Mouse (Mus musculus): Measurements from ENCODE around the gene Mybph. TPM values are rescaled to one million over a fixed set of nuclear protein-coding genes. Genes with fewer than 3 reads are reported as not detected.

The Mybph gene
- total and polyA plus RNA-seq, 2 experiments, result not detected

DNA sequence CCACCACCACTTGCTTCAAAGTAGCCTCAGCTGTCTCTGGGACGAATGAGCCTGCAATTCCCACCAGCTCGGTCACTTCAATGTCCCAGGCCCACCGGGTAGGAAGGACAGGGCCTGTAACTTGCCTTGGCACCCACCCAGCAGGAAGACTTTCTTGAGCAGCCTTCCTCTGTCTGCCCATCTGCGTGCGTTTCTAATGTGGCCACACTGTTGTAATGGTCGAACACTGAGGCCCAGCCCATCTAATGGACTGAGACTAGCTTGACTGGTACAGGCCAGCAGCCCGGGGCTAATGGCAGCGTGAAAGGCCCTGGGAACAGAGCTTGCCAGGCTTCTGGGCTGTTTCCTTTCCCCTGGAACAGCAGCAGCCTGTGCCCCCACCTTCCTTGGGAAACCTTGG lies 39.1 kb downstream of the Mybph start:
- Histone ChIP-seq H3K4me3 (ENCODE audit: insufficient read depth, low read depth, low read length) (no peak overlapping the region), H3K27me3 (ENCODE audit: control insufficient read depth, insufficient read depth, low read length) (no peaks in the 10 kb centered on the region), H3K9ac (ENCODE audit: low read depth, low read length) (peak overlapping the region; percentile 13; the same call in 1 of the 2 replicates), H3K27ac (replicated peaks; ENCODE audit: insufficient read depth, low read depth, low read length) (peak overlapping the region; percentile 32; the same call in 1 of the 2 replicates), H3K36me3 (ENCODE audit: control insufficient read depth, insufficient read depth, low read length) (no peaks in the 10 kb centered on the region), H3K79me2 (ENCODE audit: control insufficient read depth, insufficient read depth, low read length) (0 out of 2 replicates have a peak, but pooled peaks cover 2% of the 10 kb centered on the region), H3K4me1 (ENCODE audit: control insufficient read depth, insufficient read depth, low read length) (peaks cover 28% of the 10 kb centered on the region)
- 81% methylated on average over 8 of the region's 8 CpGs for WGBS
- TF ChIP-seq CTCF (IDR thresholded peaks at IDR 0.05; ENCODE audit: low read depth, low read length), result no peak
- no peak for TF ChIP-seq POLR2A (IDR thresholded peaks at IDR 0.05; ENCODE audit: extremely low read depth, insufficient read depth, low read length)
- DNase-seq (ENCODE audit: extremely low read depth, low read depth, low spot score), result no peak

DNA sequence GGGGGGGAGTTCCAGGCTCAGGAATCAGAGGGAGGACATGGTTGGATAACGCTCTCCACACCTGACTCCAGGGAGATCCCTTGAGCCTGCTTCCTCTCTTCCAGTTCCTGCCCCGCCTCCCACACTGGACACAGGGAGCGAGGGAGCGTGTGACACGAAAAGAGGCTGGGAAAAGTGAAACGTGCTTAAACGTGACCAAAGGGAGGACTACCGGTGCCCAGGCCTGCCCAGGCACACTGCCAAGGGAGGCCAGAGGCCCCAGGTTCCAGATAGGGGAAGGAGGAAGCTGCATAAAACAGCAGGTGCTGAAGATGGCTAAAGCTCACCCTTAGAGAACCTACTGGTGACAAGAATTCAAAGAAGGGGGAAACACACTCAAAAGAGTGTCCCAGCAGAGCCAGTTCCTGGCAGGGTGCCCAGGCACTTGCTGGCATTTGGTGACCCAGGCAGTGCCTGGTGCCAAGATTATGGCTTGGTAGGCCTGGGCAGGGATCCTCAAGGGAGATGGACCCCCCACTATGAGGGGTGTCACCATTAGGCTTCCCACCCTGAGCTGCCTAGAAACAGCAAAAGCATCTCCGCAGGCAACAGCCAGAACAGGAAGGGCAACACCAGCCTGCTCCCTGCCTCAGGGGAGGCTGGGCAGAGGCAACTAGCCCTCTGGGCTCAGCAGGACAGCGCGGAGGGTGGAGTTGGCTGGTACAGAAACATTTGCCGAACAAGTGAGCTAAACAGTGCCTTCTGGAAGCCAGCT lies 39.7 kb downstream of the Mybph start:
- Histone ChIP-seq H3K27ac (replicated peaks; ENCODE audit: insufficient read depth, low read depth, low read length) (peak overlapping the region; percentile 32), H3K36me3 (ENCODE audit: control insufficient read depth, insufficient read depth, low read length) (no peaks in the 10 kb centered on the region), H3K27me3 (ENCODE audit: control insufficient read depth, insufficient read depth, low read length) (no peaks in the 10 kb centered on the region), H3K9ac (ENCODE audit: low read depth, low read length) (peak overlapping the region; percentile 13), H3K4me1 (ENCODE audit: control insufficient read depth, insufficient read depth, low read length) (peaks cover 31% of the 10 kb centered on the region), H3K79me2 (ENCODE audit: control insufficient read depth, insufficient read depth, low read length) (0 out of 2 replicates have a peak, but pooled peaks cover 2% of the 10 kb centered on the region), H3K4me3 (ENCODE audit: insufficient read depth, low read depth, low read length) (0 out of 2 replicates have a peak overlapping the region, but pooled peaks have one; percentile 9)
- TF ChIP-seq CTCF (IDR thresholded peaks at IDR 0.05; ENCODE audit: low read depth, low read length) (no peak), POLR2A (IDR thresholded peaks at IDR 0.05; ENCODE audit: extremely low read depth, insufficient read depth, low read length) (no peak)
- WGBS, result 21% methylated on average over 12 of the region's 12 CpGs
- peak; percentile 81 for DNase-seq (ENCODE audit: extremely low read depth, low read depth, low spot score)

DNA sequence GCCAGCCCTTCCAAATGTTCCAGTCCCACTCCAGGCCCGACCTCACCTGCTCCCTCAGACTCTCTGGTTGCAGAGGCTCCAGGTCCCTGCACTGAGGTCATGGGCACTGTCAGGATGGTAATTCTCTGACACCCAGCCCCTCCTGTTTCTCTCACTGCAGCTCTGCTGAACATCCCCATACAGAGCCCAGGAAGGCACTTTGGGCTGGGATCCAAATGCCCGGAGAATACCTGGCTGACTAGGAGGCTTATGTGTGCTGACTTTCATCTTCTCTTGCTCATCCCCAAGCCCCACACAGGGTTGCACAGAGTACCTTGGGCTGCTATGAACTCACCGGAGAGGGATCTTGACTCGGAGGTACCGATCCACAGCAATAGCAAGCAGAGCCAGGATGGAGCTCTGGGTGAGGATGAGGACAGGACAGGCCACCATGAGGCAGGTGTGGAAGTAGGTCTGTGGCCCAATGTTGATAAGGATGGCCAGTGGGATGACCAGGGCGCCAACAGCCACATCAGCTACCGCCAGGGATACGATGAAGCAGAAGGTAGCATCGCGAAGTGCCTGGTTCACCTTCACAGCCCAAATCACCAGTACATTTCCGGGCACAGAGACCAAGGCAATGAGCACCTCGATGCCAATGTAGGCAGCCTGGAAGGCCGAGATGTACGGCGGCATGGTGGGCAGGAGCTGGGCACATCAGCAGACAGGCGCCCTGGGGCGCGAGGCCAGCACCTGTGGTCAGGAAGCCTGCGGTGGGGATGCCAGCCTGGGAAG lies 40.6 kb downstream of the Mybph start:
- Histone ChIP-seq H3K9ac (ENCODE audit: low read depth, low read length) (peak overlapping the region; percentile 68), H3K27me3 (ENCODE audit: control insufficient read depth, insufficient read depth, low read length) (no peaks in the 10 kb centered on the region), H3K27ac (replicated peaks; ENCODE audit: insufficient read depth, low read depth, low read length) (0 out of 2 replicates have a peak overlapping the region, but pooled peaks have one; percentile 32), H3K36me3 (ENCODE audit: control insufficient read depth, insufficient read depth, low read length) (no peaks in the 10 kb centered on the region), H3K79me2 (ENCODE audit: control insufficient read depth, insufficient read depth, low read length) (0 out of 2 replicates have a peak, but pooled peaks cover 2% of the 10 kb centered on the region), H3K4me3 (ENCODE audit: insufficient read depth, low read depth, low read length) (peak overlapping the region; percentile 55; the same call in 1 of the 2 replicates), H3K4me1 (ENCODE audit: control insufficient read depth, insufficient read depth, low read length) (peaks cover 34% of the 10 kb centered on the region)
- TF ChIP-seq POLR2A (IDR thresholded peaks at IDR 0.05; ENCODE audit: extremely low read depth, insufficient read depth, low read length) (no peak), CTCF (IDR thresholded peaks at IDR 0.05; ENCODE audit: low read depth, low read length) (no peak)
- WGBS, result 34% methylated on average over 19 of the region's 19 CpGs
- DNase-seq (ENCODE audit: extremely low read depth, low read depth, low spot score), result no peak

DNA sequence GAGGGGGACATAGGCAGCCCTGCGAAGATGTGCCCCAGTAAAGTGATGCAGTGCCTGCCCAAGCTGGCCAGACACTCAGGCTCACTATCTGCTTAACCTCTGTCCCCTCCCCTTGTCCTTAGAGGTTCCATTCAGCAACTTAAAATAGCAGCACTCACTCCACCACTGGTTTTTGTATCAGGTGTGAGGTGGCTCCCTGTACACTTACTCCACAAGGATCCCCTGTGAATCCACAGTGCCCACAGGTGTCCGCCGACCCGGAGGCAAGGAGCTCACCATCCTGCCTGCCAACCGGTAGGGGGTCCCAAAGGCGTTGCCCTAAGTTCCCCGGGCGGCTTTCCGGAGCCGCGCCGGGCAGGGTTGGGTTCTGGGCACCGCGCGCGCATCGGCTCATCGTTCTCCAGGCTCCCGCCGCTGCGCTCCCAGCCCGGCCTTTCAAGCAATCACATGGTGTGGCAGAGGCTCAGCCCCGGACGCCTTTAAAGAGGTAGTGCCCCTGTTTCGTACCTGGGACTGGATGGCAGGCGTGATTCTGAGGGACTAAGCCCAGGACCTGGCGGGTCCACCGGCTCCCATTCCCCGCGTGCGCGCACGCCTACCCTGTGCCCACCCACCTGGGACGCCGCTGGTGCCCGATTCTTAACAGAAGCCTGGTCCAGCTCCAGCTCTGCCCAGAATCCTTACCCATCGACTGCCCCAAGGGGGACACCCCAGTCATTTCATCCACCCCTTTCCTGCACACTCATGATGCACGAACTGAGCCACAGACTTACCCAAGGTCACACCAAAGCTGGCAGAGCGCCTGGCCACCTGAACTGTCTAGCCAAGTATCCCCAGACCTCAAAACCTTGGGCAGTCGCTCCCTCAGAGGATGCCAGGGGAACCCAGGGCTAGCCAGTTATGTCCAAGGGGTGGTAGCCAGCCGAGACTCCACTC lies 41.5 kb downstream of the Mybph start:
- Histone ChIP-seq H3K4me1 (ENCODE audit: control insufficient read depth, insufficient read depth, low read length) (peaks cover 34% of the 10 kb centered on the region), H3K4me3 (ENCODE audit: insufficient read depth, low read depth, low read length) (peak overlapping the region; percentile 55), H3K79me2 (ENCODE audit: control insufficient read depth, insufficient read depth, low read length) (0 out of 2 replicates have a peak, but pooled peaks cover 2% of the 10 kb centered on the region), H3K27me3 (ENCODE audit: control insufficient read depth, insufficient read depth, low read length) (no peaks in the 10 kb centered on the region), H3K9ac (ENCODE audit: low read depth, low read length) (peak overlapping the region; percentile 70), H3K27ac (replicated peaks; ENCODE audit: insufficient read depth, low read depth, low read length) (peak overlapping the region; percentile 54), H3K36me3 (ENCODE audit: control insufficient read depth, insufficient read depth, low read length) (no peaks in the 10 kb centered on the region)
- DNase-seq (ENCODE audit: extremely low read depth, low read depth, low spot score), result peak; percentile 78
- WGBS, result under 1% methylated on average over 41 of the region's 41 CpGs
- TF ChIP-seq CTCF (IDR thresholded peaks at IDR 0.05; ENCODE audit: low read depth, low read length) (no peak), POLR2A (IDR thresholded peaks at IDR 0.05; ENCODE audit: extremely low read depth, insufficient read depth, low read length) (0 out of 2 replicates have a peak, but pooled peaks have one; percentile 35)

DNA sequence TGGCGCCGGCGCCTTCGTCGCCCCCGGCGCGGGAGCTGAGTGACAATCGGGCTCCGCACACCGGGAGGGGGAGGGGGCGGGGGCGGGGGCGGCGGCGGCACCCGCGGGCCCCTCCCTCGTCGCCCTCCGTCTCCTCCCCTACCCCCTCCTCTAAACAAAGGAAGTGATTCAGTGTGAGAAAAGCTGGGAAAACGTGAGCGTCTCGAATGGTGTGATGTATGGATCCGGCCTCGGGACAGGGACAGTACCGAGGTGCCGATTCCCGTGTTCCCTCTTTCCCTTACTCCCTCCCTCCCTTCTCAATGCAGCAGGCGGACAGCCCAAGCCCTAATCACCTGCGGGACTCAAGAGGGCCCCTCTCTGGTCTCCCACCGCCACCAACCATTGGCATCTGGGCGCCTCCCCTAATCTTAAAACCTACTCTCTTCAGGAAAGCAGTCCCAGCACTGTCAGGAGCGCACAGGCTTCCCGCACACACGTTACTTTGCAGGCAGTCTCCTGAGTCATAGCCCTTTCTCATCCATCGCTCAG lies 42.2 kb downstream of the Mybph start, which contains the start of gene Adora1:
Adora1 (minus strand) TSS at position 41 of the 531 bp plus-strand sequence.
- H3K36me3 ChIP-seq (ENCODE audit: control insufficient read depth, insufficient read depth, low read length), result no peaks in the 10 kb centered on the region
- H3K79me2 ChIP-seq (ENCODE audit: control insufficient read depth, insufficient read depth, low read length), result 0 out of 2 replicates have a peak, but pooled peaks cover 2% of the 10 kb centered on the region
- TF ChIP-seq POLR2A (IDR thresholded peaks at IDR 0.05; ENCODE audit: extremely low read depth, insufficient read depth, low read length) (no peak), CTCF (IDR thresholded peaks at IDR 0.05; ENCODE audit: low read depth, low read length) (no peak)
- peak within 1 kb of the TSS; percentile 54 for H3K27ac ChIP-seq (replicated peaks; ENCODE audit: insufficient read depth, low read depth, low read length)
- H3K27me3 ChIP-seq (ENCODE audit: control insufficient read depth, insufficient read depth, low read length), result no peaks in the 10 kb centered on the region
- DNase-seq (ENCODE audit: extremely low read depth, low read depth, low spot score), result no peak
- peak within 1 kb of the TSS; percentile 55 for H3K4me3 ChIP-seq (ENCODE audit: insufficient read depth, low read depth, low read length)
- H3K9ac ChIP-seq (ENCODE audit: low read depth, low read length), result peak within 1 kb of the TSS; percentile 70
- H3K4me1 ChIP-seq (ENCODE audit: control insufficient read depth, insufficient read depth, low read length), result peaks cover 34% of the 10 kb centered on the region
- 4% methylated on average over 37 of the region's 37 CpGs for WGBS
